ENCODE assay signal across 8 mouse cellular contexts in genomic region chr8:103825289-103825688, GRCm38 (mm10).
DNase-seq lines count a peak whose midpoint lies in the region; ATAC-seq and TF ChIP-seq lines count a peak whose summit lies in the region.

No protein-coding gene starts in this region.

- H3K9me3 ChIP-seq in liver, postnatal 0 days (ENCODE audit: low read length), result no peaks in the 10 kb centered on the region
- no peaks in the 10 kb centered on the region for H3K9me3 ChIP-seq in stomach, postnatal 0 days (ENCODE audit: control insufficient read depth, low read length)

- no peak overlapping the region for H3K4me3 ChIP-seq in liver, adult 2 months (ENCODE audit: insufficient read depth, low read depth, low read length)
- H3K4me3 ChIP-seq in liver, postnatal 0 days (ENCODE audit: low read depth, low read length), result no peak overlapping the region
- no peak overlapping the region for H3K4me3 ChIP-seq in stomach, postnatal 0 days (ENCODE audit: low read depth, low read length)

- H3K79me2 ChIP-seq in liver, adult 2 months (ENCODE audit: control insufficient read depth, insufficient read depth, low read length), result no peaks in the 10 kb centered on the region

- 66% methylated on average over 3 of the region's 3 CpGs for WGBS in liver, adult 2 months
- WGBS in liver, postnatal 0 days (ENCODE audit: insufficient replicate concordance), result 51% methylated on average over 3 of the region's 3 CpGs
- 35% methylated on average over 3 of the region's 3 CpGs for WGBS in stomach, postnatal 0 days

- ATAC-seq in liver, postnatal 0 days, result no peak
- ATAC-seq in stomach, postnatal 0 days (ENCODE audit: low FRiP score, low TSS enrichment), result 0 out of 2 replicates have a peak, but pooled peaks have one; percentile 26

- H3K27me3 ChIP-seq in liver, adult 2 months (ENCODE audit: control insufficient read depth, insufficient read depth, low read length), result no peaks in the 10 kb centered on the region
- no peaks in the 10 kb centered on the region for H3K27me3 ChIP-seq in liver, postnatal 0 days (ENCODE audit: insufficient read depth, low read length)
- no peaks in the 10 kb centered on the region for H3K27me3 ChIP-seq in stomach, postnatal 0 days (ENCODE audit: control insufficient read depth, insufficient read depth, low read length)

- no peak overlapping the region for H3K9ac ChIP-seq in liver, adult 2 months (ENCODE audit: low read depth, low read length)
- H3K9ac ChIP-seq in liver, postnatal 0 days (replicated peaks), result no peak overlapping the region
- H3K9ac ChIP-seq in stomach, postnatal 0 days (ENCODE audit: low read length), result no peak overlapping the region

- TF ChIP-seq CTCF in liver, adult 2 months (IDR thresholded peaks at IDR 0.05; ENCODE audit: low read depth, low read length), result no peak
- TF ChIP-seq CTCF in liver, postnatal 0 days (IDR thresholded peaks at IDR 0.05; ENCODE audit: low read depth), result no peak
- no peak for TF ChIP-seq CTCF in stomach, postnatal 0 days (IDR thresholded peaks at IDR 0.05; ENCODE audit: low read depth)

- H3K4me1 ChIP-seq in liver, adult 2 months (ENCODE audit: control insufficient read depth, insufficient read depth, low read length), result no peaks in the 10 kb centered on the region
- H3K4me1 ChIP-seq in liver, postnatal 0 days (ENCODE audit: insufficient read depth), result no peaks in the 10 kb centered on the region
- H3K4me1 ChIP-seq in stomach, postnatal 0 days (replicated peaks; ENCODE audit: control insufficient read depth, insufficient read depth), result no peaks in the 10 kb centered on the region

- H3K36me3 ChIP-seq in liver, adult 2 months (ENCODE audit: control insufficient read depth, insufficient read depth, low read length), result no peaks in the 10 kb centered on the region
- no peaks in the 10 kb centered on the region for H3K36me3 ChIP-seq in liver, postnatal 0 days (replicated peaks; ENCODE audit: insufficient read depth, low read length)
- H3K36me3 ChIP-seq in stomach, postnatal 0 days (ENCODE audit: control insufficient read depth, insufficient read depth, low read length), result no peaks in the 10 kb centered on the region

- no peak overlapping the region for H3K4me2 ChIP-seq in liver, postnatal 0 days (ENCODE audit: low read depth, low read length)
- H3K4me2 ChIP-seq in stomach, postnatal 0 days (replicated peaks; ENCODE audit: low read depth), result no peak overlapping the region

- peak; percentile 31 for DNase-seq in liver, adult 2 months (ENCODE audit: extremely low read depth, low read depth, low spot score)
- no peak for DNase-seq in liver, postnatal 0 days
- DNase-seq in gastrocnemius, postnatal 25 days, result peak; percentile 76
- DNase-seq in kidney, postnatal 10 days, result peak; percentile 91
- DNase-seq in stomach, postnatal 0 days (ENCODE audit: low spot score), result no peak
- DNase-seq in thymus, postnatal 25 days, result no peak
- DNase-seq in testis, postnatal 10 days (ENCODE audit: low spot score), result no peak
- no peak for DNase-seq in frontal cortex, postnatal 25 days (ENCODE audit: low spot score in 2 of 2)

- H3K27ac ChIP-seq in liver, adult 2 months (replicated peaks; ENCODE audit: insufficient read depth, low read depth, low read length), result no peak overlapping the region
- H3K27ac ChIP-seq in liver, postnatal 0 days (ENCODE audit: low read depth), result no peak overlapping the region
- H3K27ac ChIP-seq in stomach, postnatal 0 days (replicated peaks), result no peak overlapping the region

- TF ChIP-seq POLR2A in liver, adult 2 months (IDR thresholded peaks at IDR 0.05; ENCODE audit: extremely low read depth, insufficient read depth, low read length), result no peak

- TF ChIP-seq EP300 in liver, postnatal 0 days (IDR thresholded peaks at IDR 0.05; ENCODE audit: low read depth), result no peak
- TF ChIP-seq EP300 in stomach, postnatal 0 days (optimal IDR thresholded peaks at IDR 0.05), result no peak

Comparison
In these comparisons a context has a peak if more than half of its experiments do, and no peak if none do; other contexts are left out.
1. DNase-seq: peak in liver, adult 2 months (single experiment), gastrocnemius, postnatal 25 days (single experiment) and kidney, postnatal 10 days (single experiment); none in liver, postnatal 0 days (single experiment), stomach, postnatal 0 days (single experiment), thymus, postnatal 25 days (single experiment), testis, postnatal 10 days (single experiment) and frontal cortex, postnatal 25 days (0 of 2).